Mouse (Mus musculus) hindbrain, embryonic 10.5 days (tissue): ENCODE data around the gene Amy2a5. TPM values are rescaled to one million over a fixed set of nuclear protein-coding genes. Genes with fewer than 3 reads are reported as not detected.
"Not testable (repeated sequence)": the region's sequence is repeated elsewhere in the genome, so short reads cannot be mapped to it uniquely, and the experiment has no call there.

ENCODE experiments used
- DNase-seq: peaks from one replicate; pipeline ENCODE4 v3.0.0-alpha.2; 2017; ENCODE audit warnings: low spot score
- H3K27ac ChIP-seq: fragments of 300-500 bp; sonication (generic); 2 replicates; pipeline ENCODE4 v1.5.1; 2016; ENCODE audit warnings: mild to moderate bottlenecking, moderate library complexity
- H3K27me3 ChIP-seq: fragments of 300-500 bp; sonication (generic); 2 replicates; pipeline ENCODE4 v1.6.1; 2016; ENCODE audit warnings: mild to moderate bottlenecking; ENCODE audit not compliant: poor library complexity, insufficient read depth, severe bottlenecking
- H3K36me3 ChIP-seq: fragments of 300-500 bp; sonication (generic); 2 replicates; pipeline ENCODE4 v1.6.1; 2016; ENCODE audit warnings: mild to moderate bottlenecking, moderate library complexity
- H3K4me1 ChIP-seq: fragments of 300-500 bp; sonication (generic); replicated peaks from 2 replicates; pipeline ENCODE4 v1.6.1; 2016; ENCODE audit warnings: mild to moderate bottlenecking
- H3K4me3 ChIP-seq: fragments of 300-500 bp; sonication (generic); 2 replicates; pipeline ENCODE4 v1.5.1; 2016; ENCODE audit warnings: mild to moderate bottlenecking, moderate library complexity
- H3K9me3 ChIP-seq: fragments of 300-500 bp; sonication (generic); 2 replicates; pipeline ENCODE4 v1.6.1; 2016; ENCODE audit warnings: mild to moderate bottlenecking, moderate library complexity
- WGBS: fragments of 180-500 bp; shearing (Covaris S2); methylation state at CpG from one replicate; pipeline ENCODE4 v1.1.7; 2016; 5-methylcytosine and 5-hydroxymethylcytosine counted together
- polyA plus RNA-seq: library from polyadenylated mRNA; unstranded; fragments of >200 nt; fragmentation: Nextera tagmentation; extraction: Ambion mirVana; gene quantifications from 2 replicates; pipeline ENCODE4 v1.2.1, GENCODE M21; 2016

The Amy2a5 gene
- polyA plus RNA-seq, result not detected in 2 replicates

- H3K4me3 ChIP-seq, DNase-seq, H3K4me1 ChIP-seq, H3K27me3 ChIP-seq, H3K36me3 ChIP-seq, H3K27ac ChIP-seq, H3K9me3 ChIP-seq: not testable (repeated sequence)
- WGBS, result no CpG with 5 or more reads among the region's 4 CpGs
Observed at GRCm38 (mm10) chr3:113258737-113259136, at the start of gene Amy2a5. Amy2a5 (minus strand) TSS chr3:113258837.

- H3K36me3 ChIP-seq, H3K27me3 ChIP-seq, H3K4me1 ChIP-seq, H3K9me3 ChIP-seq, H3K27ac ChIP-seq, DNase-seq, H3K4me3 ChIP-seq: not testable (repeated sequence)
- no CpG with 5 or more reads among the region's 4 CpGs for WGBS
Observed at GRCm38 (mm10) chr3:113291349-113291748, 32.7 kb upstream of the Amy2a5 start, which contains the start of gene Amy2a4. Amy2a4 (minus strand) TSS chr3:113291449.

DNA sequence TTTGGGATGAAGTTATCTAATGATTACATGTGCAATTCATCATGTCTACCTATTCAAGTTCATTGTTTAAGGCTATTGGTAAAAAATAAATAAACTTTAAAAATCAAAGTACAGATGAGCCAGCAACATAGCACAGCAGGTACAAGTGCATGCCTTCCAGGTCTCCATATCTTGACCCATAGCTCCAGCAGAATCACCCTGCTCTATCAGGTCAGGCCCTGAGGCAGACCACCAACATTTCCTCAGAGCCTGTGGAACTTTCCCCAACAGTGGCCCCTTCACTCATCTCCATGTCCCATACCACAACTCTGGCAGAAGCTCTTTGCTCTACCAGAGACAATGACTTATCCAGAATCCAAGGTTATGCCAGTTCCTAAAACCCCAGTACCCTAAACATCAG, 21.6 kb upstream of the Amy2a5 start:
- H3K27ac ChIP-seq, H3K4me3 ChIP-seq, H3K36me3 ChIP-seq, H3K27me3 ChIP-seq, H3K4me1 ChIP-seq, H3K9me3 ChIP-seq, DNase-seq: not testable (repeated sequence)

GRCm38 (mm10) chr3:113279586-113279985, 20.9 kb upstream of the Amy2a5 start:
- H3K27me3 ChIP-seq, H3K36me3 ChIP-seq, H3K4me1 ChIP-seq, DNase-seq, H3K27ac ChIP-seq, H3K9me3 ChIP-seq, H3K4me3 ChIP-seq: not testable (repeated sequence)

- no peaks in the 10 kb centered on the region for H3K27me3 ChIP-seq
- no peak overlapping the region for H3K27ac ChIP-seq
- no peak for DNase-seq
- H3K36me3 ChIP-seq, result no peaks in the 10 kb centered on the region
- no peaks in the 10 kb centered on the region for H3K9me3 ChIP-seq
- 91% methylated on average over 1 of the region's 1 CpGs for WGBS
- H3K4me1 ChIP-seq, result no peaks in the 10 kb centered on the region
- H3K4me3 ChIP-seq, result no peak overlapping the region
Observed at GRCm38 (mm10) chr3:113227115-113227514, 31.5 kb downstream of the Amy2a5 start.

Other genes starting within 250 kb of the Amy2a5 start
- gene Amy2a4, start 32.6 kb upstream of the Amy2a5 start, polyA plus RNA-seq, result not detected in 2 replicates
- gene Amy2a3, start 65.2 kb upstream of the Amy2a5 start, polyA plus RNA-seq, result not detected in 2 replicates
- not detected in 2 replicates for gene Amy2a2, start 97.8 kb upstream of the Amy2a5 start, polyA plus RNA-seq